Comparison of ENCODE assay signal across 19 mouse cellular contexts in genomic region chr11:52352271-52352670, GRCm38 (mm10).
"Had no signal": no experiment of that assay in that cellular context is flagged by ENCODE, and none has a peak within 500 bp of the region (broad histone marks: within the 10 kb centered on the region; RNA-seq: fewer than 3 reads in every experiment).

No protein-coding gene starts in this region.

- DNase-seq: liver, postnatal 0 days; lung, adult 2 months; lung, postnatal 4 days; midbrain, embryonic 14.5 days; retina, postnatal 1 day; right cerebral cortex, adult 18-20 months; right cerebral cortex, postnatal 25 days; right cerebral cortex, postnatal 4 days; spleen, adult 18-20 months; thymus, adult 18-20 months; thymus, postnatal 36 days had no signal

- H3K27ac ChIP-seq: liver, embryonic 15.5 days; lung, embryonic 15.5 days; midbrain, embryonic 10.5 days; midbrain, embryonic 12.5 days; neural tube, embryonic 12.5 days had no signal

- H3K4me3 ChIP-seq: liver, embryonic 15.5 days; lung, embryonic 15.5 days; midbrain, embryonic 10.5 days; midbrain, embryonic 12.5 days; myocyte; neural tube, embryonic 12.5 days had no signal

- ATAC-seq: liver, postnatal 0 days; lung, postnatal 0 days; midbrain, embryonic 16.5 days had no signal
